ENCODE assay signal across 8 mouse cellular contexts in genomic region chr2:69885050-69885449, GRCm38 (mm10). TPM values are rescaled to one million over a fixed set of nuclear protein-coding genes. Genes with fewer than 3 reads are reported as not detected.
DNase-seq lines count a peak whose midpoint lies in the region; ATAC-seq and TF ChIP-seq lines count a peak whose summit lies in the region.

No protein-coding gene starts in this region.

- no peak for TF ChIP-seq POLR2A in liver, adult 2 months (IDR thresholded peaks at IDR 0.05; ENCODE audit: extremely low read depth, insufficient read depth, low read length)

- peaks cover 3% of the 10 kb centered on the region for H3K79me3 ChIP-seq in C2C12 (ENCODE audit: low read depth)

- peaks cover 19% of the 10 kb centered on the region for H3K4me1 ChIP-seq in forebrain, embryonic 10.5 days
- H3K4me1 ChIP-seq in liver, adult 2 months (ENCODE audit: control insufficient read depth, insufficient read depth, low read length) = peaks cover 7% of the 10 kb centered on the region
- peaks cover 9% of the 10 kb centered on the region for H3K4me1 ChIP-seq in stomach, embryonic 15.5 days

- H3K36me3 ChIP-seq in C2C12 (ENCODE audit: control insufficient read depth, insufficient read depth) = no peaks in the 10 kb centered on the region
- H3K36me3 ChIP-seq in forebrain, embryonic 10.5 days (replicated peaks) = peaks cover 8% of the 10 kb centered on the region
- no peaks in the 10 kb centered on the region for H3K36me3 ChIP-seq in liver, adult 2 months (ENCODE audit: control insufficient read depth, insufficient read depth, low read length)
- H3K36me3 ChIP-seq in stomach, embryonic 15.5 days = no peaks in the 10 kb centered on the region

- peak overlapping the region; percentile 61 for H3K4me3 ChIP-seq in C2C12 (ENCODE audit: insufficient read depth, poor library complexity, severe bottlenecking)
- peak overlapping the region; percentile 77 for H3K4me3 ChIP-seq in forebrain, embryonic 10.5 days
- peak overlapping the region; percentile 80 for H3K4me3 ChIP-seq in liver, adult 2 months (ENCODE audit: insufficient read depth, low read depth, low read length)
- peak overlapping the region; percentile 67 for H3K4me3 ChIP-seq in stomach, embryonic 15.5 days (replicated peaks)

- H3K9me3 ChIP-seq in forebrain, embryonic 10.5 days = no peaks in the 10 kb centered on the region
- H3K9me3 ChIP-seq in stomach, embryonic 15.5 days = no peaks in the 10 kb centered on the region

- H3K79me2 ChIP-seq in C2C12 (ENCODE audit: control insufficient read depth, insufficient read depth) = no peaks in the 10 kb centered on the region
- 0 out of 2 replicates have a peak, but pooled peaks cover 2% of the 10 kb centered on the region for H3K79me2 ChIP-seq in liver, adult 2 months (ENCODE audit: control insufficient read depth, insufficient read depth, low read length)

- peak overlapping the region; percentile 64 for H3ac ChIP-seq in C2C12 (ENCODE audit: control insufficient read depth, insufficient read length, low read depth)

- peak overlapping the region; percentile 58 for H3K4me2 ChIP-seq in stomach, embryonic 15.5 days

- TF ChIP-seq CTCF in C2C12 (IDR thresholded peaks at IDR 0.05; ENCODE audit: control insufficient read depth, insufficient read depth, insufficient read length) = no peak
- TF ChIP-seq CTCF in liver, adult 2 months (IDR thresholded peaks at IDR 0.05; ENCODE audit: low read depth, low read length) = no peak

- 0 out of 2 replicates have a peak, but pooled peaks have one; percentile 36 for ATAC-seq in stomach, embryonic 15.5 days (ENCODE audit: insufficient read depth, low FRiP score, low read depth)

- peak overlapping the region; percentile 58 for H3K9ac ChIP-seq in liver, adult 2 months (ENCODE audit: low read depth, low read length)
- H3K9ac ChIP-seq in stomach, embryonic 15.5 days = peak overlapping the region; percentile 33

- 6% methylated on average over 12 of the region's 12 CpGs for WGBS in forebrain, embryonic 10.5 days
- 2% methylated on average over 12 of the region's 12 CpGs for WGBS in liver, adult 2 months
- 4% methylated on average over 12 of the region's 12 CpGs for WGBS in stomach, embryonic 15.5 days

- no peaks in the 10 kb centered on the region for H3K27me3 ChIP-seq in C2C12 (ENCODE audit: control insufficient read depth, insufficient read depth, insufficient read length)
- H3K27me3 ChIP-seq in forebrain, embryonic 10.5 days (ENCODE audit: poor library complexity, severe bottlenecking) = no peaks in the 10 kb centered on the region
- no peaks in the 10 kb centered on the region for H3K27me3 ChIP-seq in liver, adult 2 months (ENCODE audit: control insufficient read depth, insufficient read depth, low read length)
- no peaks in the 10 kb centered on the region for H3K27me3 ChIP-seq in stomach, embryonic 15.5 days (replicated peaks)

- H3K27ac ChIP-seq in forebrain, embryonic 10.5 days = peak overlapping the region; percentile 91
- H3K27ac ChIP-seq in liver, adult 2 months (replicated peaks; ENCODE audit: insufficient read depth, low read depth, low read length) = peak overlapping the region; percentile 15; the same call in 1 of the 2 replicates
- peak overlapping the region; percentile 68 for H3K27ac ChIP-seq in stomach, embryonic 15.5 days

- DNase-seq in cerebellum, adult 11-12 months = peak; percentile 16
- no peak for DNase-seq in cerebellum, adult 9-11 months
- no peak for DNase-seq in forebrain, embryonic 10.5 days (ENCODE audit: extremely low spot score, low spot score)
- no peak for DNase-seq in liver, adult 2 months (ENCODE audit: extremely low read depth, low read depth, low spot score)
- no peak for DNase-seq in adrenal gland, adult 18-20 months (ENCODE audit: low spot score in 2 of 2)
- no peak for DNase-seq in thymus, postnatal 14 days

TF ChIP-seq in C2C12, 6 proteins besides CTCF, POLR2A, EP300 and RAD21:
- TF ChIP-seq MYOG (IDR thresholded peaks at IDR 0.05; ENCODE audit: control insufficient read depth, extremely low read depth, insufficient read length) = no peak
- no peak for TF ChIP-seq MYOD1 (IDR thresholded peaks at IDR 0.05; ENCODE audit: control insufficient read depth, insufficient read length, low read depth)
- TF ChIP-seq FOSL1 (IDR thresholded peaks at IDR 0.05; ENCODE audit: insufficient read depth, low read length, poor library complexity, severe bottlenecking) = no peak
- TF ChIP-seq MAX (IDR thresholded peaks at IDR 0.05) = no peak
- no peak for TF ChIP-seq CEBPB (IDR thresholded peaks at IDR 0.05; ENCODE audit: low read depth)
- no peak for TF ChIP-seq USF1 (IDR thresholded peaks at IDR 0.05; ENCODE audit: low read depth)

RNA-seq across cellular contexts. Expression of gene Mettl5, which starts 0.4 kb away (rescaled TPM):
- 9.0 TPM for polyA plus RNA-seq in C2C12 (2012; fragmentation: generic; extraction: Trizol)
- 44.4 and 48.0 TPM in 2 replicates for polyA plus RNA-seq in forebrain, embryonic 10.5 days (2016; fragmentation: Nextera tagmentation; extraction: Ambion mirVana)
- total RNA-seq in liver, adult 2 months (2014; rRNA removed) = 10.7 and 14.7 TPM in 2 replicates
- polyA plus RNA-seq in liver, adult 2 months (2012; rRNA removed) = 7.9 and 9.7 TPM in 2 replicates
- 39.7 and 45.9 TPM in 2 replicates for polyA plus RNA-seq in stomach, embryonic 15.5 days (2015; fragmentation: Nextera tagmentation; extraction: Ambion mirVana)
- 10 to 100 TPM; 15.7 to 17.3 TPM for total RNA-seq in adrenal gland, adult 18-20 months (2021)

RNA-seq across cellular contexts. Expression of gene Ubr3, which starts 12.0 kb away (rescaled TPM):
- 6.3 TPM for polyA plus RNA-seq in C2C12 (2012; fragmentation: generic; extraction: Trizol)
- polyA plus RNA-seq in forebrain, embryonic 10.5 days (2016; fragmentation: Nextera tagmentation; extraction: Ambion mirVana) = 10.3 and 11.8 TPM in 2 replicates
- 63.0 and 65.2 TPM in 2 replicates for total RNA-seq in liver, adult 2 months (2014; rRNA removed)
- polyA plus RNA-seq in liver, adult 2 months (2012; rRNA removed) = 12.0 and 12.8 TPM in 2 replicates
- 12.8 and 13.3 TPM in 2 replicates for polyA plus RNA-seq in stomach, embryonic 15.5 days (2015; fragmentation: Nextera tagmentation; extraction: Ambion mirVana)
- total RNA-seq in adrenal gland, adult 18-20 months (2021) = 10 to 100 TPM; 66.6 to 85.9 TPM

RNA-seq across cellular contexts. Expression of gene Ssb, which starts 23.7 kb away (rescaled TPM):
- polyA plus RNA-seq in C2C12 (2012; fragmentation: generic; extraction: Trizol) = 44.7 TPM
- 406 and 461 TPM in 2 replicates for polyA plus RNA-seq in forebrain, embryonic 10.5 days (2016; fragmentation: Nextera tagmentation; extraction: Ambion mirVana)
- 20.9 and 40.3 TPM in 2 replicates for total RNA-seq in liver, adult 2 months (2014; rRNA removed)
- 1.5 and 1.8 TPM in 2 replicates for polyA plus RNA-seq in liver, adult 2 months (2012; rRNA removed)
- polyA plus RNA-seq in stomach, embryonic 15.5 days (2015; fragmentation: Nextera tagmentation; extraction: Ambion mirVana) = 309 and 316 TPM in 2 replicates
- total RNA-seq in adrenal gland, adult 18-20 months (2021) = 100 to 1,000 TPM; 137 to 172 TPM

Comparison
In these comparisons a context has a peak if more than half of its experiments do, and no peak if none do; other contexts are left out.
1. H3K27ac ChIP-seq: peak in every context shown above with its lines; median percentile 91 in forebrain, embryonic 10.5 days; 68 in stomach, embryonic 15.5 days; 15 in liver, adult 2 months.
2. RNA of gene Ssb, which starts 23.7 kb away (polyA plus RNA-seq): 406 to 461 TPM in forebrain, embryonic 10.5 days, 309 to 316 TPM in stomach, embryonic 15.5 days and 44.7 TPM in C2C12 (single experiment); 1.5 to 1.8 TPM in liver, adult 2 months; every median in the first group is over 10 times any median in the second.
3. Peak in every context shown above with its lines, with median percentiles within 50 percentile points of each other: H3K4me3 ChIP-seq.